Mouse (Mus musculus) bone marrow macrophage, adult 2 months (primary cell): ENCODE results near the gene Rfc2. TPM values are rescaled to one million over a fixed set of nuclear protein-coding genes. Genes with fewer than 3 reads are reported as not detected.

Source experiments
- H3K27ac ChIP-seq: 2 replicates; pipeline ENCODE4 v1.5.1; 2012; ENCODE audit warnings: low read depth, low read length; ENCODE audit not compliant: insufficient read depth
- H3K4me1 ChIP-seq: 2 replicates; pipeline ENCODE4 v1.6.1; 2012; ENCODE audit warnings: low read length; ENCODE audit not compliant: control insufficient read depth, insufficient read depth
- H3K4me3 ChIP-seq: 2 replicates; pipeline ENCODE4 v1.5.1; 2012; ENCODE audit warnings: mild to moderate bottlenecking, low read length, moderate library complexity; ENCODE audit not compliant: insufficient read depth
- CTCF ChIP-seq: IDR thresholded peaks from 2 replicates; pipeline ENCODE4 v1.5.1; 2012; ENCODE audit warnings: low read depth, mild to moderate bottlenecking, low read length, moderate library complexity
- POLR2A ChIP-seq: IDR thresholded peaks from 2 replicates; pipeline ENCODE4 v1.6.1; 2012; ENCODE audit warnings: mild to moderate bottlenecking, low read depth, low read length, borderline replicate concordance
- polyA plus RNA-seq: library from polyadenylated mRNA; stranded (reverse); fragments of >200 nt; gene quantifications from 2 replicates; pipeline ENCODE4 v1.2.4, GENCODE M21; 2012; ENCODE audit not compliant: missing spikeins, insufficient read depth, insufficient read length

Gene Rfc2
- polyA plus RNA-seq, 1 experiment, result 91.9 TPM

- H3K4me1 ChIP-seq, result peaks cover 7% of the 10 kb centered on the region
- TF ChIP-seq POLR2A, result no peak
- no peak for TF ChIP-seq CTCF
- H3K27ac ChIP-seq, result no peak overlapping the region
- no peak overlapping the region for H3K4me3 ChIP-seq
These were observed 3.6 kb upstream of the Rfc2 start for GRCm38 (mm10) chr5:134577534-134577933.

- Histone ChIP-seq H3K4me3 (no peak overlapping the region), H3K27ac (no peak overlapping the region), H3K4me1 (peaks cover 7% of the 10 kb centered on the region)
- no peak for TF ChIP-seq POLR2A
- TF ChIP-seq CTCF, result no peak
These were observed 2.0 kb upstream of the Rfc2 start for GRCm38 (mm10) chr5:134579135-134579534.

GRCm38 (mm10) chr5:134582221-134582907 lies 1.2 kb downstream of the Rfc2 start:
- peaks cover 16% of the 10 kb centered on the region for H3K4me1 ChIP-seq
- H3K27ac ChIP-seq, result no peak overlapping the region
- no peak for TF ChIP-seq POLR2A
- peak; percentile 33; the same call in 1 of the 2 replicates for TF ChIP-seq CTCF
- H3K4me3 ChIP-seq, result peak overlapping the region; percentile 80

- no peak overlapping the region for H3K27ac ChIP-seq
- no peak for TF ChIP-seq POLR2A
- peak; percentile 17; the same call in 1 of the 2 replicates for TF ChIP-seq CTCF
- peaks cover 16% of the 10 kb centered on the region for H3K4me1 ChIP-seq
- peak overlapping the region; percentile 80 for H3K4me3 ChIP-seq
These were observed 2.1 kb downstream of the Rfc2 start for GRCm38 (mm10) chr5:134583006-134583883.

GRCm38 (mm10) chr5:134583884-134584213 lies 2.7 kb downstream of the Rfc2 start:
- no peak overlapping the region for H3K27ac ChIP-seq
- H3K4me3 ChIP-seq, result peak overlapping the region; percentile 80; the same call in 1 of the 2 replicates
- H3K4me1 ChIP-seq, result peaks cover 19% of the 10 kb centered on the region
- no peak for TF ChIP-seq POLR2A
- no peak for TF ChIP-seq CTCF

GRCm38 (mm10) chr5:134584798-134585197 lies 3.6 kb downstream of the Rfc2 start:
- TF ChIP-seq CTCF (no peak), POLR2A (no peak)
- Histone ChIP-seq H3K4me1 (peaks cover 21% of the 10 kb centered on the region), H3K4me3 (no peak overlapping the region), H3K27ac (no peak overlapping the region)

- no peak for TF ChIP-seq CTCF
- TF ChIP-seq POLR2A, result no peak
- Histone ChIP-seq H3K4me1 (peaks cover 8% of the 10 kb centered on the region), H3K27ac (no peak overlapping the region), H3K4me3 (no peak overlapping the region)
These were observed 8.7 kb downstream of the Rfc2 start for GRCm38 (mm10) chr5:134589900-134590299.

GRCm38 (mm10) chr5:134592026-134592581 lies 10.9 kb downstream of the Rfc2 start:
- Histone ChIP-seq H3K27ac (no peak overlapping the region), H3K4me3 (no peak overlapping the region), H3K4me1 (peaks cover 5% of the 10 kb centered on the region)
- no peak for TF ChIP-seq CTCF

GRCm38 (mm10) chr5:134593093-134593492 lies 11.9 kb downstream of the Rfc2 start:
- TF ChIP-seq POLR2A (no peak), CTCF (no peak)
- Histone ChIP-seq H3K4me3 (no peak overlapping the region), H3K4me1 (peaks cover 5% of the 10 kb centered on the region), H3K27ac (no peak overlapping the region)

GRCm38 (mm10) chr5:134597711-134598110 lies 16.5 kb downstream of the Rfc2 start:
- TF ChIP-seq POLR2A (no peak), CTCF (no peak)
- no peak overlapping the region for H3K4me3 ChIP-seq
- H3K27ac ChIP-seq, result no peak overlapping the region
- H3K4me1 ChIP-seq, result no peaks in the 10 kb centered on the region
